Mouse (Mus musculus): ENCODE measurements at regions not wholly inside any gene's neighbourhood (a gene's known extent, or its start where the extent isn't known, plus 50 kb on each side); places are given as distances from the start of the nearest gene placed in this dataset.

DNA sequence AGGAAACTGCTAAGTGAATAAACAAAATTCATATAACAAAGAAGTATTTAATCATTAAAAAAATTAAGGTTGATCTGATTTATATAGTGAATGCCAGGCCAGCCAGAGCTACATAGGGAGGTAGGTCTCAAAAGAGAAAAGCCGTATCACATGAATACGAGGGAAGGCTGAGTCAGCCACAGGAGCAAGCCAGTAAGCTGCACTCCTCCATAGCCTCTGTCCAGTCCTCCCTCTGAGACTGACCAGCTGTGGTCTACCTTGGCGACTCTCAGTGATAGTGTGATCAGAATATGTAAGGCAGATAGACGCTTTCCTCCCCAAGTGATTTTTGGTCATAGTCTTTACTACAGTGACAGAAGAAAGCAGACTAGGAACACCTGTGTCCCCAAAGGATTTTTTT is 625.4 kb upstream of the Adam5 start:
- no peak for TF ChIP-seq POLR2A (IDR thresholded peaks at IDR 0.05; ENCODE audit: control insufficient read depth, extremely low read depth, insufficient read depth, low read length, poor library complexity)
- TF ChIP-seq CTCF (IDR thresholded peaks at IDR 0.05; ENCODE audit: borderline replicate concordance, control insufficient read depth, extremely low read depth, insufficient read depth, low read length, poor library complexity), result no peak
